Mouse (Mus musculus) intestine, postnatal 0 days (tissue): Measurements from ENCODE around the gene E030025P04Rik. TPM values are rescaled to one million over a fixed set of nuclear protein-coding genes. Genes with fewer than 3 reads are reported as not detected.

Experiments used
- ATAC-seq: fragments of 200-750 bp; cut with Nextera tagmentation; 2 replicates; pipeline ENCODE4 v1.8.0; 2017; ENCODE audit warnings: mild to moderate bottlenecking, moderate TSS enrichment, moderate library complexity
- H3K27ac ChIP-seq: fragments of 300-500 bp; sonication (generic); 2 replicates; pipeline ENCODE4 v1.5.1; 2014; ENCODE audit warnings: mild to moderate bottlenecking, low read depth, low read length, moderate library complexity
- H3K27me3 ChIP-seq: fragments of 300-500 bp; sonication (generic); replicated peaks from 2 replicates; pipeline ENCODE4 v1.6.1; 2014; ENCODE audit warnings: low read length, mixed read lengths; ENCODE audit not compliant: control insufficient read depth, insufficient read depth
- H3K36me3 ChIP-seq: fragments of 300-500 bp; sonication (generic); 2 replicates; pipeline ENCODE4 v1.6.1; 2014; ENCODE audit warnings: mild to moderate bottlenecking, moderate library complexity; ENCODE audit not compliant: control insufficient read depth, insufficient read depth
- H3K4me1 ChIP-seq: fragments of 300-500 bp; sonication (generic); replicated peaks from 2 replicates; pipeline ENCODE4 v1.6.1; 2014; ENCODE audit warnings: antibody characterized with exemption, low read length, mixed read lengths; ENCODE audit not compliant: control insufficient read depth, insufficient read depth
- H3K4me2 ChIP-seq: fragments of 300-500 bp; sonication (generic); replicated peaks from 2 replicates; pipeline ENCODE4 v1.6.1; 2014; ENCODE audit warnings: low read depth, mild to moderate bottlenecking, moderate library complexity
- H3K4me3 ChIP-seq: fragments of 300-500 bp; sonication (generic); 2 replicates; pipeline ENCODE4 v1.5.1; 2014; ENCODE audit warnings: low read depth, low read length
- H3K9ac ChIP-seq: fragments of 300-500 bp; sonication (generic); 2 replicates; pipeline ENCODE4 v1.6.1; 2014; ENCODE audit warnings: mild to moderate bottlenecking, low read depth, low read length
- H3K9me3 ChIP-seq: fragments of 300-500 bp; sonication (generic); 2 replicates; pipeline ENCODE4 v1.6.1; 2016; ENCODE audit warnings: mixed run types; ENCODE audit not compliant: control insufficient read depth
- CTCF ChIP-seq: sonication (generic); IDR thresholded peaks from 2 replicates; pipeline ENCODE4 v1.5.1; 2016; ENCODE audit warnings: low read depth, mild to moderate bottlenecking, control low read depth, antibody characterized with exemption, moderate library complexity
- WGBS: fragments of 180-500 bp; shearing (Covaris S2); extraction: QIAGEN DNeasy Blood & Tissue Kit; methylation state at CpG from one replicate; pipeline ENCODE4 v1.1.7; 2014; 5-methylcytosine and 5-hydroxymethylcytosine counted together
- polyA plus RNA-seq: library from polyadenylated mRNA; unstranded; fragments of >200 nt; fragmentation: Nextera tagmentation; extraction: Ambion mirVana; gene quantifications from 2 replicates; pipeline ENCODE4 v1.2.1, GENCODE M21; 2015

The E030025P04Rik gene
- polyA plus RNA-seq, 1 experiment from 2014 or later = not detected

- no peaks in the 10 kb centered on the region for H3K9me3 ChIP-seq
- no peak overlapping the region for H3K27ac ChIP-seq
- H3K27me3 ChIP-seq = no peaks in the 10 kb centered on the region
- TF ChIP-seq CTCF = no peak
- no peak overlapping the region for H3K4me3 ChIP-seq
- no peaks in the 10 kb centered on the region for H3K36me3 ChIP-seq
- no peak overlapping the region for H3K9ac ChIP-seq
- WGBS = 64% methylated on average over 7 of the region's 7 CpGs
- no peak for ATAC-seq
- H3K4me1 ChIP-seq = no peaks in the 10 kb centered on the region
- no peak overlapping the region for H3K4me2 ChIP-seq
These were observed 17.7 kb downstream of the E030025P04Rik start for GRCm38 (mm10) chr11:109126482-109126881.

DNA sequence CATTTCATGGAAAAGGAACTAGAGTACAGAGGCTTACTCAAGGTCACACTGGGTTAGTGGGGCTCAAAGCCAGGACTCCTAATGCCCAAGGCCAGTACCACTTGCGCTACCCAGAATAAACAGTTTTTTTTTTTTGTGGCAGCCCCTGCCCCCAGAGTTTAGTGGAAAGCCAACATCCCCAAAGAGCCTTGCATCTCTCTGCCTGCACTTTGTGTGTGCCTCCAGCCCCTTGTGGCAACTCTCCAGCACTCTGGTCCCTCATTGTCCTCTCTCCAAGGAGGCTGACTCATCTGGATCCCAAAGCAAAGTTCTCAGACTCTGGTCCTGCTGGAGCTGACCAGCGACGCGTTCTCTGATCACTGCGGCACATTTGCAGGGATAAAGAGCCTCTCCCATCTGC is 18.7 kb downstream of the E030025P04Rik start:
- WGBS = 74% methylated on average over 5 of the region's 5 CpGs
- H3K36me3 ChIP-seq = no peaks in the 10 kb centered on the region
- H3K27ac ChIP-seq = no peak overlapping the region
- H3K4me1 ChIP-seq = no peaks in the 10 kb centered on the region
- ATAC-seq = no peak
- H3K27me3 ChIP-seq = no peaks in the 10 kb centered on the region
- no peak for TF ChIP-seq CTCF
- H3K4me3 ChIP-seq = no peak overlapping the region
- H3K9ac ChIP-seq = no peak overlapping the region
- H3K9me3 ChIP-seq = no peaks in the 10 kb centered on the region
- no peak overlapping the region for H3K4me2 ChIP-seq

- H3K4me3 ChIP-seq = no peak overlapping the region
- H3K9me3 ChIP-seq = no peaks in the 10 kb centered on the region
- TF ChIP-seq CTCF = peak; percentile 66
- H3K36me3 ChIP-seq = no peaks in the 10 kb centered on the region
- H3K27ac ChIP-seq = no peak overlapping the region
- H3K4me2 ChIP-seq = no peak overlapping the region
- H3K9ac ChIP-seq = no peak overlapping the region
- no peaks in the 10 kb centered on the region for H3K27me3 ChIP-seq
- ATAC-seq = no peak
- 58% methylated on average over 3 of the region's 3 CpGs for WGBS
- no peaks in the 10 kb centered on the region for H3K4me1 ChIP-seq
These were observed 19.9 kb downstream of the E030025P04Rik start for GRCm38 (mm10) chr11:109124284-109124683.

DNA sequence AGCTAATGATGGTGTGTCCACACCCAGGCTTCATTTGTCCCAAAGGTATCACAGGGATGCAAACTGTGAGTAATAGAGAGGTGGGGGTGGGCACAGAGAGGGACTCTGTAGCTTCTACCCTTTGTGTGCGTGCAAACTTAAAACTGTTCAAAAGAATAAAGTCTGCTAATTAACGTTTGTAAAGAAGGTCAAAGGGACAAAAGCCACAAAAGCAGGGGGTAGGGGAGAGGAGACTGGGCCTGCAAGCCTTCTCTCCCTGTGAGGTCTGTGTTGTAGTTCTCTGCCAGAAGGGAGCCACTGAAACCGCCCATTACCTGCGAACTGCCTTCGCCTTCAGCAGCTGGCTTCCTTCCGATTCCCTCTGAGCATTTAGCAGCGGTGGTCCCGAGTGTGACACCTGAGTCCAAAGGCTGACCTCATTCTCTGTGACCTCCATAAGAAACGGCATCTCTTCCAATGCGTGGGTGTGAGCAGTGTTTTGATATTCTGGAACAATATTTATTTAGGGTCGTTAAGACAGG is 34.3 kb downstream of the E030025P04Rik start:
- no peak overlapping the region for H3K9ac ChIP-seq
- no peak overlapping the region for H3K4me3 ChIP-seq
- no peaks in the 10 kb centered on the region for H3K36me3 ChIP-seq
- no peak for TF ChIP-seq CTCF
- no peaks in the 10 kb centered on the region for H3K9me3 ChIP-seq
- H3K27me3 ChIP-seq = no peaks in the 10 kb centered on the region
- H3K4me2 ChIP-seq = no peak overlapping the region
- no peak for ATAC-seq
- no peaks in the 10 kb centered on the region for H3K4me1 ChIP-seq
- 50% methylated on average over 11 of the region's 11 CpGs for WGBS
- H3K27ac ChIP-seq = no peak overlapping the region

GRCm38 (mm10) chr11:109109056-109109455 is 35.1 kb downstream of the E030025P04Rik start:
- no peaks in the 10 kb centered on the region for H3K36me3 ChIP-seq
- ATAC-seq = no peak
- no peaks in the 10 kb centered on the region for H3K4me1 ChIP-seq
- H3K4me2 ChIP-seq = no peak overlapping the region
- no peak overlapping the region for H3K9ac ChIP-seq
- no peaks in the 10 kb centered on the region for H3K27me3 ChIP-seq
- H3K9me3 ChIP-seq = no peaks in the 10 kb centered on the region
- no peak for TF ChIP-seq CTCF
- H3K27ac ChIP-seq = no peak overlapping the region
- H3K4me3 ChIP-seq = no peak overlapping the region

- Histone ChIP-seq H3K27me3 (no peaks in the 10 kb centered on the region), H3K27ac (no peak overlapping the region), H3K4me3 (no peak overlapping the region), H3K4me1 (no peaks in the 10 kb centered on the region), H3K9ac (no peak overlapping the region), H3K36me3 (no peaks in the 10 kb centered on the region), H3K9me3 (no peaks in the 10 kb centered on the region), H3K4me2 (no peak overlapping the region)
- WGBS = 70% methylated on average over 11 of the region's 11 CpGs
- no peak for ATAC-seq
- no peak for TF ChIP-seq CTCF
These were observed 36.5 kb downstream of the E030025P04Rik start for GRCm38 (mm10) chr11:109107518-109108205.
